Mouse (Mus musculus) spleen, embryonic (tissue): ENCODE results near the gene Slc7a15.
"Not testable (repeated sequence)": the region's sequence is repeated elsewhere in the genome, so short reads cannot be mapped to it uniquely, and the experiment has no call there.

Experiments
- CTCF ChIA-PET: fragments of 350-600 bp; sonication (Branson Sonifier 250); formaldehyde crosslinking; loops from one replicate; lab custom pipeline; 2022; lab: Charles Lee

Gene Slc7a15

DNA sequence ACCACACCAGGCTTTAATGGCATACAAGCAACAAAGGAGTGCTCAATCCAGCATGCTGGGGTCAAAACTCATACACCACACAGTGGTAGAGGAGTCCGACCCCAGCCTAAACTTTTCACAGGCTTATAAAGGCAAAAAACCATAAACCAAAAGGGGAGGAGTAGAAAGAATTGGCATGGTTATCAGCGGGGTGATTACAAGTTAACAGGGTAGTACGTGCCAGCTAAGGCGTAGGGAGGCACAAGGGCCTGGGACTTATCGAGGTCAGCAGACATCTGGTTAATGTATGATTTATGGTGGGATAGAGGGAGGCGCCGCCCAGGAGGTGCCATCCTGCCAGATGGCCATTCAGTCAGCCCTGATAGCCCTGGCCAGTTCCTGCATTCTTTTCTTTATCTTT is at the start of gene Slc7a15:
Gene Slc7a15 (minus strand): TSS at position 101 of the 400 bp plus-strand sequence.
- CTCF ChIA-PET, result not testable (repeated sequence)

DNA sequence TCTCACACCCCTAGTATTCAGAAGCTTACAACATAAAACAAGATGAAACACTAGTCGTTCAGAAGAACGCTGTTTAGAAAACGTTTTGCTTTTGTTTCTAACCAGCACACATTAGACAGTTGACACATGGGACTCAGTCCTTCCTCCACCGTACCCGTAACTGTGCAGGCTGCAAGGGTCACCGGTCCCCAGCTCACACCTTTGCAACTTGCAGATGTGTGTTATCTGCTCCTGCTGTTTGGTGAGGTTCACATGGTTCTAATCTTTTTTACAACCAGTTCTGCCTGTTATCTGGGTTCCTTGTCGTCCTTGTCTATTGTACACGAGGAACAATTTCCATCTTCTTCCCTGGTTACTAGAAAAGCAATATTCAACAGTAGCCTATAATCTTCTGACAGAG is 49.3 kb upstream of the Slc7a15 start:
- CTCF ChIA-PET, result interaction anchor here (0.7 kb wide), 1 partner anchor 142 kb away, joined by 3 read pairs; no protein-coding TSS in a partner anchor

DNA sequence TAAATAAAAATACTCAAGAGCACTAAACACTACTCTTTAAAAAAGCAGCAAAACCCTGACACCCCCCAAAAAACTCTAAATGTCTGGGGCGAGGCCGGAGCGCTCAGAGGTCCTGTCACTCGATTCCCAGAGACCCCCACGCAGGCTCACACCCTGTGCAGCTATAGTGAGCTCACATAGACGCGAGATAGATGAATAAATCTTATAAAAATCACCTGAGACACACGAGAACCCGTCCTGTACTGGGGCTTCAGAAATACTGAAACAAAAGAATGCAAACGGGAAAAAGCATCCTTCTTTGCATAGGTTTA is 42.5 kb upstream of the Slc7a15 start:
- CTCF ChIA-PET, result interaction anchor here (0.6 kb wide), 1 partner anchor 61 kb away, joined by 6 read pairs; no protein-coding TSS in a partner anchor

DNA sequence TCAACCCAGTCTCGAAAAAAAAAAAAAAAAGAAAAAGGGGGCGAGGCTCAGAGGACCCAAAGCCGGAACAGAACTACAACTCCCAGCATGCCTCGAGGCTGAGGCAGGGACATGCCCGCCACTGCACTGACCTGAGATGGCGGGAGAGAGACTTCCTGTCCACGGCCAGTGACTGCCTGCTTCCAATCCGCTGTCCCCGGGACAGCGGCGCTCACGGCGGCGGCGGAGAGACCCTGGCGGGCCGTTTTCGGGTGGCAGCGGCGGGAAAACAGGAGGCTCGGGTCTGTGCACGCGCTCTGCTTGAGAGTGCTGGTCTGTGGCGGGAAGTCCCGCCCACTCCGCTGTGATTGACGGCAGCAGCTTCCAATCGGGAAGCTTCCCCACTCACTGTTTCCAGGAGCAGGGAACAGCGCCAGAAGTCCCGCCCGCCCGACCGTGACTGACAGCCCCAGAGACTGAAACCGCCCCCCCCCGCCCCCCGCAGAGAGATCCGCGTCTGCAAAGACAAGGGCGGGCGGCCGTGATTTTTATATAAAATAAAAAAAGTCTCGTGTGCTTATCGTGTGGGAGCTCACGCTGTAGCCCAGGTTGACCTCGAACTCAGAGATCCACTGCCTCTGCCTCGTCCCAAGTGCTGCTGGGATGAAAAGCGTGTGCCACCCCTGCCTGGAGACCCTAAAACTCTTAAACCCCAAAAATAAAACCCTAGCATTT is 42.0 kb upstream of the Slc7a15 start:
- CTCF ChIA-PET, result interaction anchor here (0.6 to 0.7 kb wide), 2 partner anchors 62 to 289 kb away, joined by 6 to 7 read pairs; no protein-coding TSS in a partner anchor

DNA sequence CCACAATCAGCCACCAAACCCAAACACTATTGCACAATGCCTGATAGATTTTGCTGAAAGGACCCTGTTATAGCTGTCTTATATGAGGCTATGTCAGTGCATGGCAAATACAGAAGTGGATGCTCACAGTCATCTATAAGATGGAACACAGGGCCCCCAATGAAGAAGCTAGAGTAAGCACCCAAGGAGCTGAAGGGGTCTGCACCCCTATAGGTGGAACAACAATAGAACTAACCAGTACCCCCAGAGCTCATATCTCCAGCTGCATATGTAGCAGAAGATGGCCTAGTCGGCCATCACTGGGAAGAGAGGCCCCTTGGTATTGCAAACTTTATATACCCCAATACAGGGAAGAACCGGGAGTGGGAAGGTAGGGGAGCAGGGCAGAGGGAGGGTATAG is 41.3 kb upstream of the Slc7a15 start:
- CTCF ChIA-PET, result interaction anchor here (0.7 kb wide), 2 partner anchors 289 to 373 kb away, joined by 3 to 7 read pairs; no protein-coding TSS in a partner anchor

DNA sequence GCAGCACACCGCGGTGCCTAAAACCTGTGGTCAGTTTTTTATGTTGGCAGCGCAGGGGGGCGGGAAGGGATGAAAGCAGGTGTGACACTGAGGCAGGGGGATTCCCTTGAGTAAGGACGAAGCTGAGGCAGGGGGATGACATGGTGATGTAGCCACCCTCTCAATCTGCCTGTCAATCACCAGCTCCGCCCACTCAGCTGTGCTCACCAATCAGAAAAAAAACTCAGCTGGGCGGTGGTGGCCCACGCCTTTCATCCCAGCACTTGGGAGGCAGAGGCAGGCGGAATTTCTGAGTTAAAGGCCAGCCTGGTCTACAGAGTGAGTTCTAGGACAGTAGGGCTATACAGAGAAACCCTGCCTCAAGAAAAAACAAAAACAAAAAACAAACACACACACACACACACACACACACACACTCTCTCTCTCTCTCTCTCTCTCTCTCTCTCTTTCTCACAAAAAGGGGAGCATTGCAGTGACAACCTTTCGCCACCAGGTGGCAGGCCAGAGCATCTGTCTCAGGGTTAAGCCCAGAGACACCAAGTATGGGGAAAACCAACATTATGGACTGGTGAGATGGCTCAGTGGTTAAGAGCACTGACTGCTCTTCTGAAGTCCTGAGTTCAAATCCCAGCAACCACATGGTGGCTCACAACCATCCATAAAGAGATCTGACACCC is 39.7 kb upstream of the Slc7a15 start:
- CTCF ChIA-PET, result interaction anchor here (0.7 kb wide), 1 partner anchor 155 kb away, joined by 7 read pairs; no protein-coding TSS in a partner anchor

DNA sequence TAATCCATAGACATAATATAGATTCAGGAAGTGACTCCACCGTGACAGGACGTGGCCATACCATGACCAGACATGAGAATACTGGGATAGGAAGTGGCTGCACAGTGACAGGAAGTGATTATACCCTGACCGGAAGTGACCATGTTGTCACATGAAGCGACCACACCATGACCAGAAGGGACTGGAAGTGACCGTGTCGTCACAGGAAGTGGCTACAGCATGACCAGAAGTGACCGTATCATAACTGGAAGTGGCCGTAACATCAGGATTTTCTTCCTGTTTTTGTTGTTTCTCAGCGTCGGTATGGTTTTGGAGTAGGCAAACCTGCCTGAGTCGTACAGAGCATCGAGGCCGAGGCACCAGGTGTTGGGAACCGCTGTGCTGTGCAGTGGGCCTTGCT is 38.1 kb upstream of the Slc7a15 start:
- CTCF ChIA-PET, result interaction anchor here (0.6 kb wide), 1 partner anchor 24 kb away, joined by 11 read pairs; no protein-coding TSS in a partner anchor

DNA sequence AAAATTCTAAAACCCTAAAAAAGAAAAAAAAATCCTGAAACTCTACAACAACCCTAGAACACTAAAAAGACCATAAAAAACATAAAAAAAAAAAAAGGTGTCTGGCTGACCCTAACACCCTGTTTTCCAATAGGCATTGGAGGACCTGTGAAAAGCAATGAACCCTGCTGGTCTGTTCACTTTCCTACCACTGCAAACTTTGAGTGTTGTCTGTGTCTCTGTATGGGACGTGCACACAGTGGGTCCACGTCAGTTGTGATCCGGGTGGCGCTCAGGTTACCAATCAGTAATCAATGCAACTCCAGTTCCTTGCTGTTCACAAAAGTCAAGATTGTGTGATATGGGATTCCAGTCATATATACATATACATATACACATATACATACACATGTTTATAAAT is 36.7 kb upstream of the Slc7a15 start:
- CTCF ChIA-PET, result no interaction called here

DNA sequence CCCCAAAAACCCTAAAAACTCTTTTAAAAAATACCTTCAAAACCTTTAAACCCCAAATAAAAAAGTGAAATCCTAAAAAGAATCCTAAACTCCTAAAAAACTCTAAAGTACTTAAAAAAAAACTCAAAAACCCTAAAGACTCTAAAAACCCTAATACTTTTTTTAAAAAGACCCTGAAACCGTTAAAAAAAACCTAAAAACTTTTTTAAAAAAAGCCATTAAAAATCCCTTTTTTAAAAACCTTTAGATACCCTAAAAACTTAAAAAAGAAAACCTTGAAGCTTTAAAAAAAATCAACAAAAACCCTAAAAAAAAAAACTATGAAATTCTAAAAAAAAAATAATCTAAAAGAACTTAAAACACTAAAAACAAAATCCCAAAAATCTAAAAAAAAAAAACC is 35.4 kb upstream of the Slc7a15 start:
- CTCF ChIA-PET, result interaction anchor here (0.6 kb wide), 1 partner anchor 14 kb away, joined by 3 read pairs; no protein-coding TSS in a partner anchor

DNA sequence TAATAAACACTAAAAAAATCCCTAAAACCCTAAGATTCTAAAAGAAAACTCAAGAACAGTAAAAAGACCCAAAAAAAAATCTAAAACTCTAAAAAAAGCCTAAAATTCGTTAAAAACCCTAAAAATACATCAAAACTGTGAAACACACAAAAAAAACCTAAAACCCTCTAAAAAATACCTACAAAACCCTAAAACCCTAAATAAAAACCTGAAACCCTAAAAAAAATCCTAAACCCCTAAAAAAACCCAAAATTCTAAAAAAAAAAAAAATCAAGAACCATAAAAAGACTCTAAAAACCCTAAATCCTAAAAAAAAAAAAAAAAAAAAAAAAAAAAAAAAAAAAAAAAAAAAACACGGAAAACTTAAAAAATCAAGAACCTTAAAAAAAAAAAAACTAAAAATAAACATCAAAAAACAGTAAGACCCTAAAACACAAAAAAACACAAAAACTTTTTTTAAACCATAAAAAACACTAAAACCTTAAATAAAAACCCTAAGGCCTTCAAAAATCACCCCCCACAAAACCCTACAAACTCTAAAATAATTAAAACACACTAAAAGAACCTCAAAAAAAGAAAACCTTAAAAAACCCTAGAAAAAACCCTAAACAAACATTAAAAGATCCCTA is 34.0 kb upstream of the Slc7a15 start:
- CTCF ChIA-PET, result no interaction called here

DNA sequence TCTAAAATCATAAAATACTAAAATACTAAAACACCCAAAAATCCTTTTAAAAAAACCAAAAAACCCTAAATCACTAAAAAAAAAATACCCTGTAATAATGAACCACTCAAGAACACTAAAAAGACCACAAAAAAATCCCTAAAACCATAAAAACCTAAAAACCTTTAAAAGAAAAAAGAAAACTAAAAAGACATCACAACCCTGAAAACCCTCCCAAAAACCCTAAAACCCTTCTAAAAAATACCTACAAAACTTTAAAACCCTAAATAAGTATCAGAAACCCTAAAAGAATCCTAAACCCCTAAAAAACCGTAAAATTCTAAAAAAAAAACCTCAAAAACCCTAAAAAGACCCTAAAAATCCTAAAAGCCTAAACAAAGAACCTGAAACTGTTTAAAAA is 32.8 kb upstream of the Slc7a15 start:
- CTCF ChIA-PET, result interaction anchor here (0.7 kb wide), 1 partner anchor 345 kb away, joined by 3 read pairs; no protein-coding TSS in a partner anchor

DNA sequence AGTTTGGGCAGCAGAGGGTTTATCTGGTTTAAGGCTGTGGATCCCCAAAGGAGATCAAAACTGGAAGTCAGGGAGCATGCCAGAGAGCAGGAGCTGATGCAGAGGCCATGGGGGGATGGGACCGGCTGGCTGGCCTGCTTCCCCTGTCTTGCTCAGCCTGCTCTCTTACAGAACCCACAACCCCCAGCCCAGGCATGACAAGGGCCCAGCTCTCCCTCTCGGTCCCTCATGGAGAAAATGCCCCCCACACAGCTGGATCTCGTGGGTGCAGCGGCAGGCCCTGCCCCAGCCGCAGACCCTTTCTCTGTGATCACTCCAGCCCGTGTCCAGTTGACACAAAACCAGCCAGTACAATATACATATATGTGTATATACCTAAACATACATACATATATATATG is 30.7 kb upstream of the Slc7a15 start:
- CTCF ChIA-PET, result no interaction called here

DNA sequence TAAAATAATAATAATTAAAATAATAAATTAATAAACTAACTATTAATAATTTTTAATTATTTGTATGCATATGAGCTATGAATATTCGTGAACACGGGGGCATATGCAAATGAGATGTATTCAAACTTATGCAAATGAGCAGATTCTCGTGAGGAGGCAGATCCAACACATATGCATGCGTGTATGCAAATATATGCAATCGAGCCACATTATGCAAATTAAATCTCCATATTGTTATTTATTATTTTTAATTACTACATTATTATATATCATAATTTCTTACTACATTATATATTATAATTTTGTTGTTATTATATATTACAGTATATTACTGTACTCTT is 21.8 kb upstream of the Slc7a15 start:
- CTCF ChIA-PET, result interaction anchor here (0.6 kb wide), 1 partner anchor 14 kb away, joined by 3 read pairs; no protein-coding TSS in a partner anchor

DNA sequence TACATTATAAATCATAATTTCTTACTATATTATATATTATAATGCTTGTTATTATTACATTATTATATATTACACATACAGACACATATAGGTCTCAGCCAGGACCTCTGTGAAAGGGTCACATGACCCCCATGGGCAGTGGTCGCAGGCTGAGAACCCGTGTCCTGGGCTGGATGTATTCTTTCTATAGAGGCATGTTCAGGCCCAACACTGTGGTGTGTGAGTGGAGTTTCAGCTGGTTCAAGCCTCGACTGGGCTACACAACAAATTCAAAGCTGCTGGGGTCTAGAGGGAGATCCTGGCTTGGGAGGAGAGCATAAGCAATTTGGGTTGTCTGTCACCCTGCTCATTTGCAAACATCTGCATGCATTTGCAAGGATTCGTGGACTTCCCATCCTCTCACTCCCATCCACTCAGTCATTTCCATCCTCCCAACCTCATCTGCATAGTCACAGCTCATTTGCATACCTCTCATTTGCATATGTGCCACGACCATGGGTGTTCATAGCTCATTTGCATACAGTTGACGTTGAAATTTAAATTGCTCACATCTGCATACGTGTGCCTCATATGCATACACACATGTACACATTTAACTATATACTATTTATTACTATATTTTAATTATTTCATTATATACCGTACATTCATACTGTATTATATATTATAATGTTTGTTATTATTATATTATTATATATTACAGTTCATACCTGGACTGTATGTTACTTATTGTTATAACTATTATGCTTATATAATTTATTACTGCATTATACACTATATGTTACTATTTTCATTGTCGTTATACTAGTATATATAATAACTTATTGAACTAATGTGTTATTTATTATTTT is 21.2 kb upstream of the Slc7a15 start:
- CTCF ChIA-PET, result interaction anchor here (0.6 kb wide), 2 partner anchors 15 to 64 kb away, joined by 3 read pairs; no protein-coding TSS in a partner anchor

DNA sequence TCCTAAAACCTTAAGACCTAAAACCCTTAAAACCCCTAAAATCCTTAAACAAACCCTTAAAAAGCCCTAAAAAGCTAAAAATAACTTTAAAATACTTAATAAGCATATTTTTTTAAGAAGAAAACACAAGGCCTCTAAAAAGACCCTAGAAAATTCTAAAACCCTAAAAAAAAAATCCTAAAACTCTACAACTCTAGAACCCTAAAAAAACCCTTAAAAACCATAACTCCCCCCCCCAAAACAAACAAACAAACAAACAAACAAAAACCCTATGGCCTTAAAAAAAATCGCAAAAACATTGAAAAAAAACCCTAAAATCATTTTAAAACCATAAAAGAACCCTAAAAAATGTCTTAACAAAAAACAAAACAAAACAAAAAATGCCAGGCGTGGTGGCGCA is 19.4 kb upstream of the Slc7a15 start:
- CTCF ChIA-PET, result no interaction called here

DNA sequence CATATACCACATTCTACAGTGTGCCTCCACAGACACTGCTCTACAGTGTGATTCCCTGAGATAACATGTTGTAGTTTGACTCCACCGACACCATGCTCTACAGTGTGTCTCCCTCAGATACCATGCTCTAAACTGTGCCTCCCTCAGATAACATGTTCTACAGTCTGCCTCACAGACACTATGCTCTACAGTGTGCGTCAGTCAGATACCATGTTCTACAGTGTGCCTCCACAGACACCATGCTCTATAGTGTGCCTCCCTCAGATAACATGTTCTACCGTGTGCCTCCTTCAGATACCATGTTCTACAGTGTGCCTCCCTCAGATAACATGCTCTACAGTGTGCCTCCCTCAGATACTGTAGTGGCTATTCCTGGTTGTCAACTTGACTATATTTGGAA is 10.2 kb upstream of the Slc7a15 start:
- CTCF ChIA-PET, result no interaction called here

DNA sequence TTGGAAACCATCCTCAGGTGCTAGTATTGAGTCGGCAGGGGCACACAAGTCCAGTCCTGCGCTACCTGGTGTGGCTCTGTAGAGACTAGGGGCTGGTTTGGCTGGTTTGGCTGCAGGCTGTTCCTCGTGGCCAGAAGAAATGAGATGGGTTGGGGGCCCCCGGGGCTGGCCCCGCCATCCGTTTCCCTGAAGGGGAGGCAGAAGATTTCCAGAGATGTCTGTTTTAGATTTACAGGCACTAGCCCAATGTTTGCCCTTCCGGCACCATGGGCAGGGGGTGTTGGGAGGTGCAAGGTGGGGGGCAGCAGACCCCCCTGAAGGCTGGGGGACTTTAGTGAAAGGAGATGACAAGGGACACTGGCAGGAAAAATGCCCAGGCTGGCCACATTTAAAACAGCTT is 3.3 kb downstream of the Slc7a15 start:
- CTCF ChIA-PET, result no interaction called here

DNA sequence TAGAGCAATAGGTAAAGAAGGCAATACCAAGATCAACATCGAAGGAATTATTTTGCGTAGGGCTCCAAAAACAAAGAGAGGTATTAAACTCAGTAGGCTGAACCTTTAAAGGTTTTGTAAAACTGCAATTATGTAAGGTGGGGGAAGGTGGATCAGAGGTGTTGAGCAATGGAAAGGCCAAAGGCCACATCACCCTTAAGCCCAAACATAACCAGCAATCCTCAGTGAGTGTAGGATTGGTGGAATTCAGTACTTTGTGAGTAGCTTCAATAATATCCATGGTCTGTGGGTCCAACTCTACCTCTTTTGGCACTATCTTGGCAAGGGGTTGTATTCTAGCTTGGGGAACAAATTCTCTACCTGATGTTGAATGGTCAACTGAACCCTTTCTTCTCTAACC is 7.5 kb downstream of the Slc7a15 start:
- CTCF ChIA-PET, result not testable (repeated sequence)

DNA sequence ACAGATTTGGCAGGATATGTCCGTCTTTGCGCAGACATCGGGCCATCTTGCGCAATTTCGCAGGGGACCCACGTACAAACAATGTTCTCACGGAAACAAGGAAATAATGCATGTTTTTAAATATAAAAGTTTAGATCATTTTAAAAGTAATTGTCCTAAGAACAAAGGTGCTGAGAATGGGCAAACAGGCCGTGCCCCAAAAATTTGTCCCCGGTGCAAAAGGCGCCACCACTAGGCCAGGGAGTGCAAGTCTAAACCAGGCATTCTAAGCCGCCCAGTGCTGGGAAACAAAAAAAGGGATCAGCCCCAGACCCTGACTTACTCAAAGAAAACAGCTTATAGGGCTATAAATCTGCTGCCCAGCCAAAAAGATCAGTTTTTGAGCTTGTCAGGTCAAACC is 25.5 kb downstream of the Slc7a15 start:
- CTCF ChIA-PET, result no interaction called here

DNA sequence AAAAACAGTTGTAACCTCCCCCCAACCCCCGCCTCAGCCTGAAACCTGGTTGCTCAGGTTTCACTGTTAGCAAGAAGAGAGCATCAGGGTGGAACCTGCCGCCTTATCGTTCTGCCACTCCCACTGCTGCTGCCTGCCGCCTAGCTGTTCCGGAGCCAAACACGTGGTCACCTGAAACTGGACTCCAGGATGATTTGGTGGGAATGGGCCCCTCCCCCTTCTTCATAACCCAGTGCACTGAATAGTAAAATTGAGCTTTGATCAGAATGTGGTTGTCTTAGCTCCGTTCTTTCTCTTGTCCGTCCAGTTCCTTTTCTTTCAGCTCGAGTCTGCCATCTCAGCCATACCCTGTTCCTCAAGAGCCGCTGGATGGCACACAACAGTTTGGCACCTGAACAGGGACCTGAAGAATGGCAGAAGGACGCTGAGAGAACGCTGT is 26.9 kb downstream of the Slc7a15 start:
- CTCF ChIA-PET, result not testable (repeated sequence)

DNA sequence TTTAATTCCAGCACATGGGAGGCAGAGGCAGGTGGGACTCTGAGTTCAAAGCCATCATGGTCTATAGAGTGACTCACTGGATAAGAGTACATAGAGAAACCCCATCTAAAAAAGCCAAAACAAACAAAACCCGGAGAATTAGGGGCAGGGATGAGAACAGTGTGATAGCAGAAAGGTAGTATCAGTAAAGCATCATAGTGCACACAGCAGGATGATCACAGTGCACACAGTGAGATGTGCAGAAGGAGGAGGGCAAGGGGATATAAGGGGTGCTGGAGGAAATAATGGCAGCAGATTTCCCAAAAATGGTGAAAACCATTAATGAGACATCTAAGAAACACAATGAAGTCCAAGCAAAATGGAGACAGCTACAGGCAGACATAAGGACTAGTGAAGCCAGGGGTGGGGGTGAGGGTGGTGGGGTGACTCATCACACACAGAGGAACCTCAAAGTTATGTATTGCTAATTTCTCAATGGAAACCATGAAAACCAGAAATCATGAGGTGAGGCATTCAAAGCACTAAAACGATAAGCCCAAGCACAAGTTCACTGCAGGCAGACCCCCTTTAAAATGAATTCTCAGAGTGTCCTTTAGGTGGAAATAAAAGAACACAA is 27.5 kb downstream of the Slc7a15 start:
- CTCF ChIA-PET, result not testable (repeated sequence)
